Mouse (Mus musculus): ENCODE results near the gene Cuedc2. TPM values are rescaled to one million over a fixed set of nuclear protein-coding genes. Genes with fewer than 3 reads are reported as not detected.

Gene Cuedc2
- polyA plus RNA-seq, 1 experiment from 2014 or later = 169 TPM

DNA sequence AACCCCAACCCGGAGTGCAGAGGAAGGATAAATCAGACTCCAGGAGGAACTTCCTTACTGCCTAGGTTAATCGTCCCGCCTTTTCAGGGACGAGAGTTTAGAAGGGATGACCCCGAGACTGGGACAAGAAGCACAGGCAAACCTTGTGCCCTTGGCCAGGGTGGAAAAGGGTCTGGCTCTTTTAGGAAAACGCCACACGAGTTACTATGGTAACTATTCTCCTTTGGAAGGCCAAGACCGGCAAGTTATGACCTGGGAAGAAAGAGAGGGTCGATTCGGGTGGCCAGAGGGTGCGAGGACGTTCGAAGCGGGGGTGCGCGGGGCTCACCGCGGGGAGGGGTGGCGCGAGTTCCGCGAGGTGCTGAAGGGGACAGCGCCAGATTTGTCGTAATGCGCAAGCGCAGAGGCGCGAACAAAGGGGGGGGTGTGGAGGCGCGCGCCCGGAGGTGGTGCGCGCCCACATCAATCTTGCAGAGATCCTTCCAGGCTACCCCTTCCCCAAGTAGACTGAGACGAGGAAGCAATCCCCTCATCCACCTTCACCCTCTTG is 11.7 kb downstream of the Cuedc2 start, which contains the start of gene Psd:
Psd (minus strand) TSS at position 401 of the 550 bp plus-strand sequence.
- Histone ChIP-seq H3K36me3 (ENCODE audit: control insufficient read depth, insufficient read depth, low read length) (peaks cover 11% of the 10 kb centered on the region), H3K9me3 (ENCODE audit: control insufficient read depth, low read depth, low read length) (no peaks in the 10 kb centered on the region), H3K9ac (replicated peaks; ENCODE audit: low read depth, low read length) (no peak within 1 kb of the TSS), H3K4me3 (ENCODE audit: low read depth, low read length) (peak within 1 kb of the TSS; percentile 69), H3K27me3 (ENCODE audit: control insufficient read depth, insufficient read depth, low read length) (peaks cover 23% of the 10 kb centered on the region), H3K4me2 (replicated peaks; ENCODE audit: low read depth, low read length) (peak within 1 kb of the TSS; percentile 100), H3K4me1 (ENCODE audit: control insufficient read depth, insufficient read depth, low read length) (peaks cover 24% of the 10 kb centered on the region), H3K27ac (ENCODE audit: low read length) (peak within 1 kb of the TSS; percentile 55; the same call in 1 of the 2 replicates)
- no peak for ATAC-seq (ENCODE audit: insufficient number of reproducible peaks, insufficient read depth, low FRiP score, low read depth)
- WGBS = under 1% methylated on average over 35 of the region's 35 CpGs

DNA sequence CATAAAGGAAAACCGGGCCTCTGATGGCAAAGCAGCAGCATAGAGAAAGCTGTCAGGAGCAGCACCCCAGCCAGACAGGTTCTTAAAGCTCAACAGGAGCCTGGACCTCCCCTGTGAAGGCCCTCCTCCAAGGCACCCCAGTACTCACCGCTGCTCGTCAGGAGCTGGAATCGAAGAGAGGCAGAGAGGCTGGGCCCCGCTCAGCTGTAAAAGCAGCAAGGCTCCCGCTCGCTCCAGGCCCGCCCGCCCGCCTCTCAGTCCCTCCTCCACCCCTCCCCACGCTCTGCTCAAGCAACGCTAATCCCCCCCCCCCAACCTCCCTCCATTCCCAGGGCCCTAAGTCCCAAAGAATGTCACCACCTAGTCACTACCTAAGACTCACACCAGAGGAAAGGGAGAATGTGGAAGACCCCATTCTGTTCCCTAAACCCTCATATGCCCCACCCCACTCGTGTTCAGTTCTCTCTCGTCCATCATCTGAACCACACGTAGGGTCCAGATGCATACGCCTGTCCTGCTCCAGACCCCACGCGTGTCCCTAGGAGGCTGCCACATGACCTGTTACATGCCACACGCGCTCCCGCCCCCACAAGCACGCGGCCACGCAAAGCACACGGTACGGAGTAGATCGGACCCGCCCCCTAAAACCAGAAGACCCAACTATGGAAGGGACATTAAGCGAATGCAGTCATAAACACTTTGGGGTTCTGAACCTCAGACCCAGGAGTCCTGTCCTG is 12.3 kb downstream of the Cuedc2 start:
- no peak for ATAC-seq (ENCODE audit: insufficient number of reproducible peaks, insufficient read depth, low FRiP score, low read depth)
- H3K4me3 ChIP-seq (ENCODE audit: low read depth, low read length) = peak overlapping the region; percentile 17; the same call in 1 of the 2 replicates

DNA sequence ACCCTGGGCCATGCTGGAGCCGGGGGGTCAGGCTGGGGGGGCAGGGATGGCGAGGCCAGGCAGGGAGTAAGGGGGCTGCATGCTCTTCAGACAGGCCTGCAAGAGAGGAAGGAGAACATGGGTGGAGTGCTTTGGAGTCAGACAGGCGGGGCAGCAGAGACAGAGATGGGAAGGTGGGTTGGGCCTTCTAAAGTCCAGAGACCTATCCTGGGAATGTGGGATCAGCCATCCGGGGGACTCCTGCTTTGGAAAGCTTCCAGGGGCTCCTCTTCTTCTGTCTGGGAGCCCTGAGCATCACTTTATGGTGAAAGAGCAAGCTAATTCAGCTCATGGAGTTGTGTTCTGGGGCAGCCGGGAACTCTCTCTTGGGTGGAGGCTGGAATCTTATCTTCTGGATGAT is 13.6 kb downstream of the Cuedc2 start:
- no peaks in the 10 kb centered on the region for H3K9me3 ChIP-seq (ENCODE audit: control insufficient read depth, low read depth, low read length)
- H3K4me2 ChIP-seq (replicated peaks; ENCODE audit: low read depth, low read length) = no peak overlapping the region
- peaks cover 24% of the 10 kb centered on the region for H3K4me1 ChIP-seq (ENCODE audit: control insufficient read depth, insufficient read depth, low read length)
- H3K36me3 ChIP-seq (ENCODE audit: control insufficient read depth, insufficient read depth, low read length) = no peaks in the 10 kb centered on the region
- H3K9ac ChIP-seq (replicated peaks; ENCODE audit: low read depth, low read length) = no peak overlapping the region
- 52% methylated on average over 5 of the region's 5 CpGs for WGBS
- no peak overlapping the region for H3K4me3 ChIP-seq (ENCODE audit: low read depth, low read length)
- peaks cover 23% of the 10 kb centered on the region for H3K27me3 ChIP-seq (ENCODE audit: control insufficient read depth, insufficient read depth, low read length)
- no peak overlapping the region for H3K27ac ChIP-seq (ENCODE audit: low read length)
- ATAC-seq (ENCODE audit: insufficient number of reproducible peaks, insufficient read depth, low FRiP score, low read depth) = no peak

More for the DNA sequence above, 12.3 kb downstream of the Cuedc2 start:
- H3K27me3 ChIP-seq (ENCODE audit: control insufficient read depth, insufficient read depth, low read length) = peaks cover 23% of the 10 kb centered on the region
- H3K9ac ChIP-seq (replicated peaks; ENCODE audit: low read depth, low read length) = no peak overlapping the region
- peak overlapping the region; percentile 100 for H3K4me2 ChIP-seq (replicated peaks; ENCODE audit: low read depth, low read length)
- peaks cover 6% of the 10 kb centered on the region for H3K36me3 ChIP-seq (ENCODE audit: control insufficient read depth, insufficient read depth, low read length)
- 6% methylated on average over 28 of the region's 29 CpGs for WGBS
- H3K4me1 ChIP-seq (ENCODE audit: control insufficient read depth, insufficient read depth, low read length) = peaks cover 27% of the 10 kb centered on the region
- H3K27ac ChIP-seq (ENCODE audit: low read length) = no peak overlapping the region
- no peaks in the 10 kb centered on the region for H3K9me3 ChIP-seq (ENCODE audit: control insufficient read depth, low read depth, low read length)

DNA sequence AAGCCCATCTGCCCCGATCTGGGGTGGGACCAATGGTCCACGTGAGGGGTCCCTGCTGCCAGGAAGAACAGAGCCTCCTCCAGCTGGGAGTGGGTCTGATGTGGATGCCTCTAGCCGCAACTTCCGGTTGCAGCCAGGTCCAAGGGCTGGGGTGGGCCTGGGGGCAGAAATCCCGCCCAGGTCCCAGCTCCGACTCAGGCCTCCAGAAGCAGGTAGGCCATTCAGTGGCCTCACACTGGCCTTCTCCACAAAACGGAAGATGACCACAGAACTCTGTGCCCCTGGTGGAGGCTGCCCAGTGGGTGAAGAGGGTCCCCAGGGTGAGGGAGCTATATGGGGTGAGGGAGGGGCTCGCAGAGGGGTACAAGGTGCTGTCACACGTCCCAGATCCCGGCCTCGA is 14.1 kb downstream of the Cuedc2 start:
- 59% methylated on average over 11 of the region's 11 CpGs for WGBS
- Histone ChIP-seq H3K9me3 (ENCODE audit: control insufficient read depth, low read depth, low read length) (no peaks in the 10 kb centered on the region), H3K4me3 (ENCODE audit: low read depth, low read length) (no peak overlapping the region), H3K9ac (replicated peaks; ENCODE audit: low read depth, low read length) (no peak overlapping the region), H3K4me1 (ENCODE audit: control insufficient read depth, insufficient read depth, low read length) (peaks cover 23% of the 10 kb centered on the region), H3K27ac (ENCODE audit: low read length) (no peak overlapping the region), H3K4me2 (replicated peaks; ENCODE audit: low read depth, low read length) (no peak overlapping the region), H3K36me3 (ENCODE audit: control insufficient read depth, insufficient read depth, low read length) (no peaks in the 10 kb centered on the region), H3K27me3 (ENCODE audit: control insufficient read depth, insufficient read depth, low read length) (peaks cover 23% of the 10 kb centered on the region)
- ATAC-seq (ENCODE audit: insufficient number of reproducible peaks, insufficient read depth, low FRiP score, low read depth) = no peak

DNA sequence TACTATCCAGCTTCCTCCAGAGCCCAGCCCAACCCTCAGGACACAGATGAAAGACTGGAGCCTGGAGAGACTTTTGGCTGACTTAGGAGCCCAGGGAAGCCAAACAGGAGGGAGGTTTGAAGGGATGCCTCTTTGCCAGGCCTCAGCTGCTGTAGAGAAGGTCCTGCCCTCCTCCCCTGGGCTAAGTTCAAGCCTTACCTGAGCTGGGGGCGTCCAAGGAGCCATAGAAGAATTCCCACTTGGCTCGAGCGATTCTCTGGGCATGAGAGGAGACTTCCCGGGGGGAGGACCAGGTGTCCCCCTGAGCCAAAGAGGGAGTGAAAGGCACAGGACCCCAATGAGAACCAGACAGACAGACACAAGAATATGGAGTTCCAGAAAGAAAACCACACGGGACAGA is 14.8 kb downstream of the Cuedc2 start:
- Histone ChIP-seq H3K36me3 (ENCODE audit: control insufficient read depth, insufficient read depth, low read length) (no peaks in the 10 kb centered on the region), H3K4me3 (ENCODE audit: low read depth, low read length) (no peak overlapping the region), H3K4me1 (ENCODE audit: control insufficient read depth, insufficient read depth, low read length) (peaks cover 23% of the 10 kb centered on the region), H3K9ac (replicated peaks; ENCODE audit: low read depth, low read length) (no peak overlapping the region), H3K9me3 (ENCODE audit: control insufficient read depth, low read depth, low read length) (no peaks in the 10 kb centered on the region), H3K4me2 (replicated peaks; ENCODE audit: low read depth, low read length) (no peak overlapping the region), H3K27me3 (ENCODE audit: control insufficient read depth, insufficient read depth, low read length) (peaks cover 23% of the 10 kb centered on the region), H3K27ac (ENCODE audit: low read length) (no peak overlapping the region)
- ATAC-seq (ENCODE audit: insufficient number of reproducible peaks, insufficient read depth, low FRiP score, low read depth) = no peak
- WGBS = 69% methylated on average over 5 of the region's 5 CpGs

DNA sequence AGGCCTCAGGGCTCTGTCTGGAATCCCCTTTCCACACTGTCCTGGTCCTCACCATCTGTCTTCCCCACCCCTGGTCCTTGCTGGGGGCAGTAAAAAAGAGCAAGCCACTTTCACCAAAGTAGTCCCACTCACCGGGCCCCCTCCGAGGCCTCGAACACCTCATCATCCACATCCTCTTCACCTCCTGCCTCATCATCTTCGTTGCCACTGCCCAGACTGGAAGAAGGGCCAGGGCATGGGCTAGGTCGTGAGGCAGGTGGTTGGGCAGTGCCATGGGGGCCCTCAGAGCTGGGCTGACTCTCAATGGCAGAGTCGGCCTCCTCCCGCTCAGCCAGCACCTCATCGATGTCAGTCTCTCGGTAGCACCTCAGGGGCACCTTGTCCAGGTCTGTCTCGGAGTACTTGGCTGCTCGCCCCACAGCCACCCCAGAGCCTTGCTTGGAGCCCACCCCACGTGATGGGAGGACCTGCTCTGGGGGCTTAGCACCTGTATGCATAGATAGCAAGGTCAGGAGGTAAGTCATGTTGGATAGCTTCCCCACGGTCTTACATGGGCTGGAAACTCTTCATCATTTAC is 15.4 kb downstream of the Cuedc2 start:
- Histone ChIP-seq H3K4me3 (ENCODE audit: low read depth, low read length) (no peak overlapping the region), H3K4me1 (ENCODE audit: control insufficient read depth, insufficient read depth, low read length) (peaks cover 28% of the 10 kb centered on the region), H3K4me2 (replicated peaks; ENCODE audit: low read depth, low read length) (no peak overlapping the region), H3K9ac (replicated peaks; ENCODE audit: low read depth, low read length) (no peak overlapping the region), H3K27ac (ENCODE audit: low read length) (no peak overlapping the region), H3K27me3 (ENCODE audit: control insufficient read depth, insufficient read depth, low read length) (peaks cover 26% of the 10 kb centered on the region), H3K36me3 (ENCODE audit: control insufficient read depth, insufficient read depth, low read length) (no peaks in the 10 kb centered on the region), H3K9me3 (ENCODE audit: control insufficient read depth, low read depth, low read length) (no peaks in the 10 kb centered on the region)
- no peak for ATAC-seq (ENCODE audit: insufficient number of reproducible peaks, insufficient read depth, low FRiP score, low read depth)
- 79% methylated on average over 13 of the region's 13 CpGs for WGBS

DNA sequence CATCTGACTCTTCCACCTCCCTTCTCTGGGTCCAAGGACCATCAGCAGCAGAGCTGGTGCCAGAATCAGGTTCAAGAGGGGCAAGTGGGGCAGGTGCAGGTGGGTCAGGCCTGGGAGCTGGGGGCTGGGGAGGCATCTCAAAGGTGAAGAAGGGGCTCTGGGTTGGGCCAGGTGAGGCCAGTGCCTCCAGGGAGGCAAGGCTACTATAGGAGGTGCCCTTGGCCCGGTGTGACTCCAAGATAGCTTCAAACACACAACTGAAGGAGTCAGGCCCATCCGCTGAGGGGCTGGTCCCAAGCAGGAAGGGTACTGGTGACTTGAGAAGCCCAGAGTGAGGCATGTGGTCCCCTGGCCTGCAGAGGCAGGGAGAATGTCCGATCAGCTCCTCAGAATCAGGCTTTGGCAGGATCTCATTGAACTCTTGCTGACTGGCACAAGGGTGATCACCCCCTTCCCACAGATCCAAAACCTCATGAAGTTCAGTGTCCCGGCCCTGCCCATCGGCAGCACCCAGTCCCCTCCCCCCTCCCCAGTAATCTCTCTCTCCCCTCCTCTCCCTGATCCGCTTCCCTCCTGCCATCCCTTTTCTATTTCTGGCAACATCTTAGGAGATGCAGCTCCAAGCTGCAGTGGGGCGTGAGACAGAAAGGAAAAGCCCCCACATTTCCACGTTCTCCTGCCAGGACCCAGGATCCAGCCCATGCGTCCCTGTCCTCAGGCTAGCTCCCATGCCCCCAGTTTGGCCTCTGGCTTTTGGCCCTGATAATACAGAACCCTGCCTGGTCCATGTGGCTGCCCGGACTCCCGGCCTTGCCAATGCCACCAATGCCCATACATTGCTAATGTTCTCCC is 16.1 kb downstream of the Cuedc2 start:
- 60% methylated on average over 11 of the region's 11 CpGs for WGBS
- H3K27ac ChIP-seq (ENCODE audit: low read length) = no peak overlapping the region
- peaks cover 26% of the 10 kb centered on the region for H3K27me3 ChIP-seq (ENCODE audit: control insufficient read depth, insufficient read depth, low read length)
- no peaks in the 10 kb centered on the region for H3K9me3 ChIP-seq (ENCODE audit: control insufficient read depth, low read depth, low read length)
- no peak overlapping the region for H3K4me3 ChIP-seq (ENCODE audit: low read depth, low read length)
- H3K36me3 ChIP-seq (ENCODE audit: control insufficient read depth, insufficient read depth, low read length) = no peaks in the 10 kb centered on the region
- H3K4me2 ChIP-seq (replicated peaks; ENCODE audit: low read depth, low read length) = no peak overlapping the region
- H3K9ac ChIP-seq (replicated peaks; ENCODE audit: low read depth, low read length) = no peak overlapping the region
- H3K4me1 ChIP-seq (ENCODE audit: control insufficient read depth, insufficient read depth, low read length) = peaks cover 26% of the 10 kb centered on the region
- ATAC-seq (ENCODE audit: insufficient number of reproducible peaks, insufficient read depth, low FRiP score, low read depth) = no peak
